Mouse (Mus musculus) urinary bladder, postnatal 10 days (tissue): ENCODE results near the gene Myocd.

Experiments
- DNase-seq: peaks from one replicate; pipeline ENCODE4 v3.0.0; 2022; ENCODE audit warnings: low spot score

The Myocd gene

GRCm38 (mm10) chr11:65269851-65270473 lies at the start of gene Myocd:
Gene Myocd (minus strand): TSS chr11:65269989.
- DNase-seq: no peak

- DNase-seq: no peak
These were observed 34.0 kb upstream of the Myocd start for GRCm38 (mm10) chr11:65303824-65304223.

- no peak for DNase-seq
These were observed 24.5 kb upstream of the Myocd start for GRCm38 (mm10) chr11:65294128-65294833.

- DNase-seq: no peak
These were observed 23.2 kb upstream of the Myocd start for GRCm38 (mm10) chr11:65292994-65293393.

GRCm38 (mm10) chr11:65287706-65288105 lies 17.9 kb upstream of the Myocd start:
- no peak for DNase-seq

GRCm38 (mm10) chr11:65286211-65286610 lies 16.4 kb upstream of the Myocd start:
- no peak for DNase-seq

GRCm38 (mm10) chr11:65275441-65275840 lies 5.7 kb upstream of the Myocd start:
- no peak for DNase-seq

- DNase-seq: no peak
These were observed 1.2 kb upstream of the Myocd start for GRCm38 (mm10) chr11:65271000-65271399.

GRCm38 (mm10) chr11:65268310-65268709 lies 1.5 kb downstream of the Myocd start:
- no peak for DNase-seq

- no peak for DNase-seq
These were observed 6.3 kb downstream of the Myocd start for GRCm38 (mm10) chr11:65263466-65263865.

- DNase-seq: no peak
These were observed 10.8 kb downstream of the Myocd start for GRCm38 (mm10) chr11:65258997-65259396.

- no peak for DNase-seq
These were observed 13.6 kb downstream of the Myocd start for GRCm38 (mm10) chr11:65256143-65256542.

- no peak for DNase-seq
These were observed 14.2 kb downstream of the Myocd start for GRCm38 (mm10) chr11:65255564-65255963.

GRCm38 (mm10) chr11:65250366-65250765 lies 19.4 kb downstream of the Myocd start:
- DNase-seq: no peak

GRCm38 (mm10) chr11:65246301-65247054 lies 23.3 kb downstream of the Myocd start:
- no peak for DNase-seq

- no peak for DNase-seq
These were observed 26.2 kb downstream of the Myocd start for GRCm38 (mm10) chr11:65243593-65243992.

GRCm38 (mm10) chr11:65240521-65240920 lies 29.3 kb downstream of the Myocd start:
- no peak for DNase-seq

- no peak for DNase-seq
These were observed 31.9 kb downstream of the Myocd start for GRCm38 (mm10) chr11:65237896-65238295.

- DNase-seq: no peak
These were observed 32.9 kb downstream of the Myocd start for GRCm38 (mm10) chr11:65236907-65237306.

GRCm38 (mm10) chr11:65235374-65235773 lies 34.4 kb downstream of the Myocd start:
- DNase-seq: no peak

GRCm38 (mm10) chr11:65231771-65232170 lies 38.0 kb downstream of the Myocd start:
- DNase-seq: no peak

GRCm38 (mm10) chr11:65226766-65227165 lies 43.0 kb downstream of the Myocd start:
- no peak for DNase-seq
